ENCODE assay signal across 29 mouse cellular contexts in the genomic region with DNA sequence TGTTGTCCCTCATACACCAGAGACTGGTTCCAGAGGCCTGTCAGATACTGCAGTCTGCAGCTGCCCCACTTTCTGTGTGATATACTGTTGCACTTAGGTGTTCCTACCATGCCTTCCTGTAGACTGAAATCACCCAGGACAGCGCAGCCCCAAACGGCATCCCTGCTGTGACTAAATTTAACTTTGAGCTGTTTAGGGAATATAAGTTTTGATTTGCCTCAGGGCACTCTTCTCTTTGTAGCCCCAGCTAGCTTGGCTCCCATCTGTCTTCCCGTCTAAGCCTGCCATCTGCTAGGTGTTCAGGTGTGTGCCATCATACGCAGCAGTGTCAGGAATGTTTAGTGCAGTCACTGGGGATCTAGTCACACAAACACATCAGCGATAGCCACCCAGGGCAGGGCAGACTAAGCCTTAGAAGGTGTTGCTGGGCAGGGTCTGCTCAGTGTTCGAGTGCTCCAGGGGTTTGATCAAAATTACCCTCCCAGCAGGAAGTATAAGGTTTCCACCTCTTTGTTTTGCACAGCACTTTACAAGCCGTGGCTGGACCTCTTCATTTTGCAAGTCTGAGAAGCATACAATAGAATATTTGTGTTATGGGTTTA. TPM values are rescaled to one million over a fixed set of nuclear protein-coding genes. Genes with fewer than 3 reads are reported as not detected.
A peak's percentile ranks its signal among the peaks of the same experiment; 100 is the strongest.
DNase-seq lines count a peak whose midpoint lies in the region; ATAC-seq and TF ChIP-seq lines count a peak whose summit lies in the region.
"Had no signal": no experiment of that assay in that cellular context is flagged by ENCODE, and none has a peak within 500 bp of the region (broad histone marks: within the 10 kb centered on the region; RNA-seq: fewer than 3 reads in every experiment).

No protein-coding gene starts in this region.

- DNase-seq in embryonic facial prominence, embryonic 11.5 days (ENCODE audit: low spot score), result peak; percentile 9
- no peak for DNase-seq in embryonic facial prominence, embryonic 10.5 days (ENCODE audit: low spot score)
- no peak for DNase-seq in heart, postnatal 14 days
- no peak for DNase-seq in left cerebral cortex, adult 2 months (ENCODE audit: extremely low spot score in 1 of 2, low spot score in 2 of 2)
- no peak for DNase-seq in left cerebral cortex, adult 18-20 months (ENCODE audit: low spot score in 2 of 2)
- peak; percentile 53 for DNase-seq in brain, adult 2 months (ENCODE audit: low read depth, low spot score)
- DNase-seq: adrenal gland, adult 8-10 months; cerebellum, adult 2 months; cerebellum, postnatal 25 days; kidney, adult 18-20 months; kidney, postnatal 4 days; layer of hippocampus, adult 9-11 months; liver, embryonic 13.5 days; lung, adult 2 months; thymus, adult 18-20 months; thymus, postnatal 36 days had no signal

- no peak for TF ChIP-seq CTCF in left cerebral cortex, adult 2 months (IDR thresholded peaks at IDR 0.05)

- 47% methylated on average over 7 of the region's 7 CpGs for WGBS in embryonic facial prominence, embryonic 11.5 days
- 59% methylated on average over 7 of the region's 7 CpGs for WGBS in embryonic facial prominence, embryonic 10.5 days
- 62% methylated on average over 7 of the region's 7 CpGs for WGBS in heart, embryonic 12.5 days
- WGBS in hindbrain, embryonic 12.5 days, result 64% methylated on average over 7 of the region's 7 CpGs

- no peak overlapping the region for H3K4me3 ChIP-seq in embryonic facial prominence, embryonic 11.5 days (ENCODE audit: low read depth, low read length)
- H3K4me3 ChIP-seq in embryonic facial prominence, embryonic 10.5 days, result no peak overlapping the region
- H3K4me3 ChIP-seq in heart, embryonic 12.5 days, result no peak overlapping the region
- no peak overlapping the region for H3K4me3 ChIP-seq in left cerebral cortex, adult 2 months
- H3K4me3 ChIP-seq in hindbrain, embryonic 12.5 days, result no peak overlapping the region
- H3K4me3 ChIP-seq: forebrain, embryonic 12.5 days; liver, embryonic 13.5 days; midbrain, embryonic 15.5 days had no signal

- no peak for ATAC-seq in embryonic facial prominence, embryonic 11.5 days (replicated peaks; ENCODE audit: insufficient number of reproducible peaks, low FRiP score, low TSS enrichment, low read depth)
- ATAC-seq in heart, embryonic 12.5 days (ENCODE audit: insufficient number of reproducible peaks, low FRiP score), result no peak
- no peak for ATAC-seq in hindbrain, embryonic 12.5 days (ENCODE audit: low FRiP score)
- ATAC-seq: activated CD4-positive, CD25-positive, alpha-beta regulatory T cell, adult 4 months; inflammation-experienced regulatory T-cells, adult 6 months; midbrain, embryonic 15.5 days had no signal

- H3K4me1 ChIP-seq in embryonic facial prominence, embryonic 11.5 days (ENCODE audit: control insufficient read depth, insufficient read depth, low read length), result no peaks in the 10 kb centered on the region
- H3K4me1 ChIP-seq in embryonic facial prominence, embryonic 10.5 days, result peaks cover 14% of the 10 kb centered on the region
- peaks cover 26% of the 10 kb centered on the region for H3K4me1 ChIP-seq in heart, embryonic 12.5 days (replicated peaks)
- H3K4me1 ChIP-seq in hindbrain, embryonic 12.5 days, result 0 out of 2 replicates have a peak, but pooled peaks cover 2% of the 10 kb centered on the region
- H3K4me1 ChIP-seq: forebrain, embryonic 12.5 days; liver, embryonic 13.5 days; midbrain, embryonic 15.5 days had no signal

- intact Hi-C loops in heart, postnatal 14 days (cut with DNase I), result no loop called here
- intact Hi-C loops in left cerebral cortex, adult 2 months (cut with DNase I), result no loop called here

- no peak overlapping the region for H3K4me2 ChIP-seq in embryonic facial prominence, embryonic 11.5 days (ENCODE audit: low read depth, low read length)
- H3K4me2 ChIP-seq in heart, embryonic 12.5 days, result no peak overlapping the region
- no peak overlapping the region for H3K4me2 ChIP-seq in hindbrain, embryonic 12.5 days (replicated peaks)
- H3K4me2 ChIP-seq: forebrain, embryonic 12.5 days; hindbrain, embryonic 14.5 days; liver, embryonic 13.5 days; midbrain, embryonic 15.5 days had no signal

- H3K27me3 ChIP-seq in embryonic facial prominence, embryonic 11.5 days (ENCODE audit: control insufficient read depth, insufficient read depth, low read length), result no peaks in the 10 kb centered on the region
- H3K27me3 ChIP-seq in embryonic facial prominence, embryonic 10.5 days (replicated peaks; ENCODE audit: low read depth, poor library complexity, severe bottlenecking), result peaks cover 7% of the 10 kb centered on the region
- H3K27me3 ChIP-seq in heart, embryonic 12.5 days (replicated peaks), result peaks cover 21% of the 10 kb centered on the region; the same call in 1 of the 2 replicates
- H3K27me3 ChIP-seq in hindbrain, embryonic 12.5 days, result peaks cover 9% of the 10 kb centered on the region; the same call in 1 of the 2 replicates
- H3K27me3 ChIP-seq: midbrain, embryonic 15.5 days had no signal

- H3K36me3 ChIP-seq in embryonic facial prominence, embryonic 11.5 days (replicated peaks; ENCODE audit: control insufficient read depth, insufficient read depth, low read depth, low read length), result no peaks in the 10 kb centered on the region
- H3K36me3 ChIP-seq in embryonic facial prominence, embryonic 10.5 days (replicated peaks), result no peaks in the 10 kb centered on the region
- no peaks in the 10 kb centered on the region for H3K36me3 ChIP-seq in heart, embryonic 12.5 days
- H3K36me3 ChIP-seq in hindbrain, embryonic 12.5 days, result no peaks in the 10 kb centered on the region
- H3K36me3 ChIP-seq: forebrain, embryonic 12.5 days; liver, embryonic 13.5 days; midbrain, embryonic 15.5 days had no signal

- H3K27ac ChIP-seq in embryonic facial prominence, embryonic 11.5 days (replicated peaks; ENCODE audit: low read depth, low read length), result no peak overlapping the region
- H3K27ac ChIP-seq in embryonic facial prominence, embryonic 10.5 days (replicated peaks), result no peak overlapping the region
- H3K27ac ChIP-seq in heart, embryonic 12.5 days (ENCODE audit: poor library complexity, severe bottlenecking), result peak overlapping the region; percentile 80
- 0 out of 2 replicates have a peak overlapping the region, but pooled peaks have one; percentile 51 for H3K27ac ChIP-seq in left cerebral cortex, adult 2 months
- H3K27ac ChIP-seq in hindbrain, embryonic 12.5 days, result no peak overlapping the region
- H3K27ac ChIP-seq: forebrain, embryonic 12.5 days; hindbrain, embryonic 14.5 days; liver, embryonic 13.5 days; midbrain, embryonic 15.5 days had no signal

- no peaks in the 10 kb centered on the region for H3K9me3 ChIP-seq in embryonic facial prominence, embryonic 11.5 days (replicated peaks; ENCODE audit: control insufficient read depth, low read length)
- no peaks in the 10 kb centered on the region for H3K9me3 ChIP-seq in embryonic facial prominence, embryonic 10.5 days
- H3K9me3 ChIP-seq in heart, embryonic 12.5 days (replicated peaks), result no peaks in the 10 kb centered on the region
- H3K9me3 ChIP-seq in hindbrain, embryonic 12.5 days (replicated peaks), result no peaks in the 10 kb centered on the region
- H3K9me3 ChIP-seq: forebrain, embryonic 12.5 days; liver, embryonic 13.5 days; megakaryocyte, embryonic 14.5 days; midbrain, embryonic 15.5 days had no signal

- no peak overlapping the region for H3K9ac ChIP-seq in embryonic facial prominence, embryonic 11.5 days (replicated peaks; ENCODE audit: low read length)
- no peak overlapping the region; the same call in 1 of the 2 replicates for H3K9ac ChIP-seq in heart, embryonic 12.5 days
- H3K9ac ChIP-seq in hindbrain, embryonic 12.5 days, result no peak overlapping the region
- H3K9ac ChIP-seq: forebrain, embryonic 12.5 days; hindbrain, embryonic 14.5 days; liver, embryonic 13.5 days; midbrain, embryonic 15.5 days had no signal

RNA-seq across cellular contexts. Expression of a gene that starts 14.2 kb away (rescaled TPM):
- not detected in 2 replicates for polyA plus RNA-seq in embryonic facial prominence, embryonic 11.5 days (2014; fragmentation: Nextera tagmentation; extraction: Ambion mirVana)
- polyA plus RNA-seq in embryonic facial prominence, embryonic 10.5 days (2016; fragmentation: Nextera tagmentation; extraction: Ambion mirVana), result not detected in 2 replicates
- polyA plus RNA-seq in heart, embryonic 12.5 days (2016; fragmentation: Nextera tagmentation; extraction: Ambion mirVana), result not detected in 2 replicates
- total RNA-seq in heart, postnatal 14 days (2021), result not detected
- under 1 TPM in 1 of 2 experiments, not detected in 1; 0.23 TPM for total RNA-seq in left cerebral cortex, adult 2 months (2021)
- not detected for total RNA-seq in left cerebral cortex, adult 18-20 months (2021)
- polyA plus RNA-seq in hindbrain, embryonic 12.5 days (2016; fragmentation: Nextera tagmentation; extraction: Ambion mirVana), result not detected in 2 replicates
- total RNA-seq: gastrocnemius, adult 8-10 months had no signal
- polyA plus RNA-seq: activated CD4-positive, CD25-positive, alpha-beta regulatory T cell, adult 4 months; cerebellum, adult 2 months; forebrain, embryonic 12.5 days; hindbrain, embryonic 14.5 days; kidney, embryonic 16.5 days; limb, embryonic 14.5 days; liver, embryonic 13.5 days; lung, adult 2 months; midbrain, embryonic 15.5 days; neural tube, embryonic 14.5 days; stomach, embryonic 14.5 days had no signal

RNA-seq across cellular contexts. Expression of a gene that starts 22.2 kb away (rescaled TPM):
- 0.21 TPM in 1 of 2 replicates, not detected in the other for polyA plus RNA-seq in embryonic facial prominence, embryonic 11.5 days (2014; fragmentation: Nextera tagmentation; extraction: Ambion mirVana)
- 0.28 and 0.32 TPM in 2 replicates for polyA plus RNA-seq in embryonic facial prominence, embryonic 10.5 days (2016; fragmentation: Nextera tagmentation; extraction: Ambion mirVana)
- 0.37 TPM in 2 replicates for polyA plus RNA-seq in heart, embryonic 12.5 days (2016; fragmentation: Nextera tagmentation; extraction: Ambion mirVana)
- total RNA-seq in heart, postnatal 14 days (2021), result not detected
- 1 to 10 TPM; 1.9 to 2.4 TPM for total RNA-seq in left cerebral cortex, adult 2 months (2021)
- total RNA-seq in left cerebral cortex, adult 18-20 months (2021), result 1 to 10 TPM; 1.7 to 1.9 TPM
- polyA plus RNA-seq in hindbrain, embryonic 12.5 days (2016; fragmentation: Nextera tagmentation; extraction: Ambion mirVana), result 0.10 and 0.28 TPM in 2 replicates
- total RNA-seq: gastrocnemius, adult 8-10 months had no signal
- polyA plus RNA-seq: activated CD4-positive, CD25-positive, alpha-beta regulatory T cell, adult 4 months; inflammation-experienced regulatory T-cells, adult 6 months; liver, embryonic 13.5 days; stomach, embryonic 14.5 days had no signal

RNA-seq across cellular contexts. Expression of a gene that starts 24.2 kb away (rescaled TPM):
- polyA plus RNA-seq in embryonic facial prominence, embryonic 11.5 days (2014; fragmentation: Nextera tagmentation; extraction: Ambion mirVana), result 0.86 and 1.1 TPM in 2 replicates
- 0.50 and 0.88 TPM in 2 replicates for polyA plus RNA-seq in embryonic facial prominence, embryonic 10.5 days (2016; fragmentation: Nextera tagmentation; extraction: Ambion mirVana)
- 1.2 and 1.4 TPM in 2 replicates for polyA plus RNA-seq in heart, embryonic 12.5 days (2016; fragmentation: Nextera tagmentation; extraction: Ambion mirVana)
- total RNA-seq in heart, postnatal 14 days (2021), result 1 to 10 TPM; 3.8 to 5.5 TPM
- total RNA-seq in left cerebral cortex, adult 2 months (2021), result 1 to 10 TPM; 4.2 to 5.4 TPM
- 1 to 10 TPM; 4.8 to 5.3 TPM for total RNA-seq in left cerebral cortex, adult 18-20 months (2021)
- 1.3 and 1.5 TPM in 2 replicates for polyA plus RNA-seq in hindbrain, embryonic 12.5 days (2016; fragmentation: Nextera tagmentation; extraction: Ambion mirVana)

RNA-seq across cellular contexts. Expression of a gene that starts 47.6 kb away (rescaled TPM):
- 276 and 285 TPM in 2 replicates for polyA plus RNA-seq in embryonic facial prominence, embryonic 11.5 days (2014; fragmentation: Nextera tagmentation; extraction: Ambion mirVana)
- 394 and 421 TPM in 2 replicates for polyA plus RNA-seq in embryonic facial prominence, embryonic 10.5 days (2016; fragmentation: Nextera tagmentation; extraction: Ambion mirVana)
- 131 and 138 TPM in 2 replicates for polyA plus RNA-seq in heart, embryonic 12.5 days (2016; fragmentation: Nextera tagmentation; extraction: Ambion mirVana)
- total RNA-seq in heart, postnatal 14 days (2021), result 10 to 100 TPM; 10.1 to 14.4 TPM
- total RNA-seq in left cerebral cortex, adult 2 months (2021), result 1 to 10 TPM; 3.9 to 4.1 TPM
- 1 to 10 TPM; 2.1 to 4.3 TPM for total RNA-seq in left cerebral cortex, adult 18-20 months (2021)
- 185 and 208 TPM in 2 replicates for polyA plus RNA-seq in hindbrain, embryonic 12.5 days (2016; fragmentation: Nextera tagmentation; extraction: Ambion mirVana)

RNA-seq across cellular contexts. Expression of a gene that starts 51.2 kb away (rescaled TPM):
- polyA plus RNA-seq in embryonic facial prominence, embryonic 11.5 days (2014; fragmentation: Nextera tagmentation; extraction: Ambion mirVana), result 1.8 and 2.3 TPM in 2 replicates
- polyA plus RNA-seq in embryonic facial prominence, embryonic 10.5 days (2016; fragmentation: Nextera tagmentation; extraction: Ambion mirVana), result 1.2 and 2.0 TPM in 2 replicates
- polyA plus RNA-seq in heart, embryonic 12.5 days (2016; fragmentation: Nextera tagmentation; extraction: Ambion mirVana), result 0.99 and 1.5 TPM in 2 replicates
- total RNA-seq in heart, postnatal 14 days (2021), result not detected
- total RNA-seq in left cerebral cortex, adult 2 months (2021), result 10 to 100 TPM; 32.4 to 33.5 TPM
- total RNA-seq in left cerebral cortex, adult 18-20 months (2021), result 10 to 100 TPM; 33.6 to 38.3 TPM
- polyA plus RNA-seq in hindbrain, embryonic 12.5 days (2016; fragmentation: Nextera tagmentation; extraction: Ambion mirVana), result 3.0 and 3.4 TPM in 2 replicates
- total RNA-seq: adrenal gland, adult 8-10 months; gastrocnemius, adult 8-10 months had no signal
- polyA plus RNA-seq: kidney, embryonic 16.5 days had no signal

Comparison
In these comparisons a context has a peak if more than half of its experiments do, and no peak if none do; other contexts are left out.
1. DNase-seq: peak in embryonic facial prominence, embryonic 11.5 days (single experiment) and brain, adult 2 months (single experiment); none in embryonic facial prominence, embryonic 10.5 days (single experiment), heart, postnatal 14 days (0 of 2), left cerebral cortex, adult 2 months (0 of 2) and left cerebral cortex, adult 18-20 months (0 of 2).
2. H3K27ac ChIP-seq: peak in heart, embryonic 12.5 days (single experiment) and left cerebral cortex, adult 2 months (single experiment); none in embryonic facial prominence, embryonic 11.5 days (single experiment), embryonic facial prominence, embryonic 10.5 days (single experiment) and hindbrain, embryonic 12.5 days (single experiment).